Mouse (Mus musculus) retina, embryonic 14.5 days (tissue): ENCODE data around the gene Akirin1.

Source experiments
- DNase-seq: peaks from one replicate; pipeline ENCODE4 v3.0.0-alpha.2; 2015; ENCODE audit warnings: low spot score

The Akirin1 gene

DNA sequence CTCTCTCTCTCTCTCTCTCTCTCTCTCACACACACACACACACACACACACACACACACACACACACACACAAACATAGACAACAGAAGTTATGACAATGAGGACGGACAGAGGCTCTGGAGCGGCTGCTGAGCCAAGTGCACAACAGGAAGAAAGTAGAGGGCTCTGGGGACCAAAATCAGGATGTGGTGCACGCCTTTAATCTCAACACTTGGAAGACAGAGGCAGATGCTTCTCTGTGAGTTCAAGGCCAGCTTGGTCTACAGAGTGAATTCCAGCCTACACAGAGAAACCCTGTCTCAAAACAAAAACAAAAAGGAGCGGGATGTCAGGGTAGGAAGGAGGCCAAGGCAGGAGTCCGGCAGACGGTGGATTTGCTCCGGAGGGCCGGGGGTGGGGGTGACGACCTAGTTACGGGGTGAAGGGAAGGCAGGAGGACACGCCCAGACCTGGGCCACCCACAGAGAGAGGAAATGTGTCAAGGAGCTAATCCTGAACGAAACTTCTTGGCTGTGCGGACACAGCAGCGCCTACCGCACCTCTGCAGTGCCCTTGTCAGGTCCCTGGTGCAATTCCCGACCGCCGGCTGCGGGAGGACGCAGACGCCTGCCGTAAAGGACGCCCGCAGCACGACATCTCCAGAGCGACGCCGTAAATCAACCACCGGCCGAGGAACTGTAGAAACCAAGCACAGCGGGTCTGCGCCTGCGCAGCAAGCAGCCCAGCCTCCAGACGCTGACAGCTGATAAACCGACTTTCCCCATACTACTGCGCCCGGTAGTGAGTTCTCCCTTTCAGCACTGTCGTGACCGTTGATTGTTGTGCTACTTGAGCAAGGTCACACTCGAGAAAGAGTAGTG lies 32.3 kb downstream of the Akirin1 start, which contains the start of gene Ndufs5:
Gene Ndufs5, minus strand, starts transcription at position 629 of the 860 bp plus-strand sequence.
- DNase-seq: peak; percentile 99

DNA sequence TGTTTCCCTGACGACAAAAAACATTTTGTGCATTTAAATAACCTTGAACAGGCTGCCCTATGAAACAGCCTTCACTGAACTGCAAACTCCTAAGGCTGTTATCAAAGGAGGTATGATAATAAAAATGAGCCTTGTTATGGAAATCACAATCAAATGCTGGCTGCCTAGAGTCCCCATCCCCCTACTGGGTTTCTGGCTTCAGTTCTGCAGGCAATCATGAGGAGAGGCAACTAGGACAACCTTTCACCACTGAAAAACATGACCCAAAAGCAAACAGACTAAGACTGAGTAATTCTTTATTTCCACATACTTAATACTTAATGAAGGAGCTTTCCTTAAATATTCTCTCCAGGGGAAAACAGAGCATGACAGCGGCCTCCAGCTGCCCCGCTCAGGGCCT lies 37.7 kb downstream of the Akirin1 start:
- no peak for DNase-seq

DNA sequence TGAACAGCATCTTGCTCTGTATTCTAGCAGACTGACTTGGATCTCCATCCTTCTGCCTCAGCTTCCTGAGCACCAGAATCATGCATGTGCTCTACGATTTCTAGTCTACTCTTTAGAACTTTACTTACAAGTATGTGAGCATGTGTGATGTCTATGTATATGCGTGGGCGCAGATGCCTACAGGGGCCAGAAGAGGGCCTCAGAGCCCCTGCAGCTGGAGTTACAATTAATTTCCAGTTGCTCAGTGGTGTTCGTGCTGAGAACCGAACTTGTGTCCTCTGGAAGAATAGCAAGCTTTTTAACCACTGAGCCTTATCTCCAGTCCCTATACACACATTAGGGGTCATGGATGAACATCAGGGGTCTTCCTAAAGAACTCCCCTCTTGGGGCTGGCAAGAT lies 42.8 kb downstream of the Akirin1 start:
- DNase-seq: no peak

DNA sequence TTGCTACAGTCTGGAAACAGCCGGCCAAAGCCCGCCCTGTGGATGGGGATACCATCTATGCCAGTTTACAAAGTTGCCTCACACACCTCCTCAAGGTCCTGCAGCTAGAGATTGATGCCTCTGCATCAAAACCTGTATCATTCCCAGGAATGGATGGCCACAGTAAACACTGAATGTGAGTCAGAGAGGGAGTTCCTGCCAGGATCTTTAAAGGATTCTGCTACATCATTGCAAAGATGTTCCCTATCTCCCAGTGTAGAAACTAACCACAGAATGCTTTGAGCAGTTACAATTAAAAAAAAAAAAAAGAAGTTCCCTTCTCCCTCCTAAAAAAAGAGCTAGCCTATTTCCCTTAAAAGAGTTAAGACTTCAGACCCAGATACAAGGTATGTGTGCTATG lies 44.8 kb downstream of the Akirin1 start:
- DNase-seq: no peak

DNA sequence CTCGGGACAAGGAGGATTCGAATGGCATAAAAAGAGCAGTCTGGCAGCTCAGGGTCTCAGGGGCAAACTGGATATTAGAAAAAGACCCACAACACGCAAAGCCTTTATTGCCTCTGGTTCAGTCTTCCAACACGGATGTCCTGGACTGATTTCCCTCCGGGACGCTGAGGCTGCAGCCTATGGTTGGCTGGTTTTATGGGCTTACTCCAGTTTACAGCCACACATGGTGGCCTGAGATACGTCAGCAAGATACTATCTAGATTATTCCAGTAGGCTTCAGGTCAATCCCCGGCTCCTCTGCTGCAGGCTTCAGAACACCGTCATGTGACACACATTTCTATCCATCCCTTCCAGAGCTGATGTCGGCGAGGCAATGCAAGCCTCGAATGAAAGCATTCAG lies 56.8 kb downstream of the Akirin1 start:
- no peak for DNase-seq

DNA sequence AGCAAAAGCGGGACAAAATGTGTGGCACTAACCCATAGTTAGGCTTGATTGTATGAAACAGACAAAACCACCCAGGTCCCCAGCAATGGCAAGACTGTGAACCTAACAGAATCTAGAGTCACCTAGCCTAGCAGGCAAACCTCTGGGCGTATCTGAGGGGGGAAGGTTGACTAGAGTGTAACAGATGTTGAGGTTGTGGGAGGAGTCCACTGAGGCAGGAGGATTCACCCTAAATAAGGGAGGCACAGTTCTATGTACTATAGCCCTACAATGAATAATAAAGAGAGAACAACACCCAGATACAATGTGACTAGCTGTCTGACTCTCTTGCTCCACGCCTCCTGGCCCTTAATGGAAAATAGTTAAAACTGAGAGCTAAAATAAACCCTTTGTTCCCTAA lies 58.1 kb downstream of the Akirin1 start:
- no peak for DNase-seq

DNA sequence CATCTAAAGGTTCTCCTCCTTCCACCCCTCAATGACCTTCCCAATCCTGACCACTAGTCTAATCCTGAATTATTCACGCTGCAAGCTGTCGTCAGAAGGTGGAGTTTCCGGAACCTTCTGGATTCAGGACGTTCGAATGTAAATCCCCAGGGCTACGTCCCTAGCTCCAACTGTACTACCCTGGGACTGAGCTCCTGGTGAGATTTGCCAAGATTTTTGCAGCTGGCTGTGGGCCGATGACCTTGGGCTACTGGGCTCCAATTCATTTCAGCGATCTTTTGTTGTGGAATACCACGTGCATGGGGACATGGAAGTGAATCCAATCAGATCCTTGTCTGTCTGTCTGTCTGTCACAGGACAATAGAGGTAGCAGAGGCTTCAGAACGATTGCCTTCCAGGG lies 59.8 kb downstream of the Akirin1 start:
- DNase-seq: no peak

DNA sequence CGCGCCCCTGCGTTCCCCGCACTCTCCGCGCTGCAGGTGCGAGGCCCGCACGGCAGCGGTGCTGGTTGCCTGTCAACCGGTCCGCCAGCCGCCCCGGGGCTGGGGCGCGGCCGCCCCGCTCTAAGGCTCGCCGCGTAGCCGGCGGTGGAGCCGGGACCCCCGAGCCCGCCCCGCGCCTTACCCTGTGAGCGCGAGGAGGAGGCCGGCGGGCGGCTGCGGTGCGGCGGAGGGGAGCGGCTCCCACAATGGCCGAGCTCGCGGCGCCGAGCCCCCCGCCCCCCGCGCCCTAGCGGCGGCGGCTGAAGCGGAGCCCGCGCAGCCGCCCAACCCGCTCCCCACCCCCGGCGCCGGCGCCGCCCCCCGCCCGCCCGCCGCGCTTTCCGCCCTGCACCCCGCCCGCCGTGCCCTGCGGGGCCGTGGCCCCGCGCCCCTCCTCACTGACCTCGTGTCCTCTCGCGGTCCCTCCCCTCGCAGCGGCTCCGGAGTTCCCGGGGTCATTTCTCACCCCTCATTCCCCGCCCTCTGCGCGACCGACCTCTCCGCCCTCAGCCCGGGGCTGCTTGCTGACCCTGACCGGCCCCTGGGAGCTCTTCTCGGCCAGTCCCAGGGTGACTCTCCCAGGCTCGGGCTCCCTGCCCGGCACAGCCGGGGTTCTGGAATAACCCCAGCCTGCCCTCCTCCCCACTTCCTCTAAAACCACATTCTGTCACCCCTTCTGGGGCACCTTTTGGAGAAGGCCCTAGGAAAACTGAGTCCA lies 62.9 kb downstream of the Akirin1 start:
- peak; percentile 71 for DNase-seq

DNA sequence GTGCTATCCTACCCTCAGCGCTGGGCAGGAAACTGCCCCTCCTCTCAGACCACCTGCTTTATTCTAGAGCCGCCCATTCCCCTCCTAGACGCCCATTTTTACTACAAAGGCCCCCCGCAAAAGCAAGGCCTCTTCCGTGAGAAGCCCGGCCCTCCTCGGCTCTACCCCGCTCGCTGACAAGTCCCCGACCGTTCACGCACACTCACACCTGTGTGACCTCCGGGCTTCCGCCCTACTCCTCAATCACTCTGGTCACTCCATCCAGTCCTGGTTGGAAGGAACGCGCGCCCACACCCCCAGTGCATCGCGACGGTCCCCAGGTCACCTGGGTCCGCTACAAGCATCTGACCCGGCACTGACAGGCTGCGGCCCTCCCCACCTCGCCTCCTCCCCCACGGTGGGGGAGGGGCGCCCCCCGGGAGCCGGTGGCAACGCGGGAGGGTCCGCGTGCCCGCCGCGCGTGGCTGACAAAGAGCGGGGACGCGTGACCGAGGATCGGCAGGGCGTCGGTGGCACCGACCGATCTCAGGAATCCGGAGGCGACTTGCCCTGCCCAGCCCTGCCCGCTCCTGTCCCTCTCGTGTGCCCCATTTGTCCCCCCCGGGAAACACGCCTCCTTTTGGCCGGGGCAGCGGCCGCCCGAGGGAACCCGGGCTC lies 63.6 kb downstream of the Akirin1 start:
- peak; percentile 45 for DNase-seq

DNA sequence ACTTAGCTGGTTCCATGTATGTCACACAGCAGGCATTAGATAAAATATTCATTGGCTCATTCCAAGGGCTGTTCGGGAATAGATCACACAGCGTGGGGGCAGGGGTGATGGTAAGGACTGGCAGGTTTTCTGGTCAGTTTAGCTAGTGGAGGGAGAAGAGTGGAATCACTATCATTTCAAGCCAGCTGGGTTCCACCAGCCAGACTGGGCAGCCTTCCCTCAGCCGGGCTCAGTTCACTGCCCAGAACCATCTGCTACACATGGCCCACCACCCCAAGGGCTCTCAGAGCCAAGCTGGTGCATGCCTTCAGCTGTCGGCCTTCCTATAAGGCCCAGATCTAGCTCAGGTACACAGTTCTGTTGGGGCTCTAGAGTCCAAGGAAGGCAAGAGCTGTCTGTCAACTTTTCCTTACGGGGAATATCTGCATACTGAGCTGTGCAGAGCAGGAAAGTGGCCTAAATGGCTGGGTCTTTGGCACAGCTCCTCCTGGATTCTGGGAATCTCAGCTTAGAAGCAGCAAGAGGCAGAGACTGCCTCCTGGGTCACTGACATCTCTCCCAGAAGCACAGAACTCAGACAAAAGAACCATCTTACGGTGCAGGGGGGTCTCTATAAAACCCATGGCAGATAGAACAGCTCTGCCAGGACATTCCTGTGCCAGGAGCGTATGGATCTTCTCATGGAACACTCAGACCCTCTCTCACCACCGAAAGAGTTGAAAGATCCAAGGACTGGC lies 64.5 kb downstream of the Akirin1 start:
- peak; percentile 34 for DNase-seq

DNA sequence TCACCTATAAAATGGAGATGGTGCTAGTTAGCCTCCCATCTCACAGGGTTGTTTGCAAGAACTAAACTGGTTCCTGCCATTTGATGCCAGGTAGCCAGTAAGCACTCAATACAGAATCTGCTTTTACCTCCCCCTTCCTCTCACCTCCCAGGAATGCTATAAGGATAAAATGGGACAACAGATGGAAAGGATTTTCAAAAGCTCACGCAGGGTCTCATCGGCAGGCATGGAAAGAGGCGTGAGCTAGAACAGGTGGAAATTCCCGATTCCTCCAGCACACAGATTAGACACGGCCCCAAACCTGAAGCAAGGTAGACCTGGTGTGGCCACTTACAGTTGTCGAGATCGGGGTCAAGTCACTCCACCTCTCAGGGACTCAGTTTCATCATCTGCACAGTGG lies 65.1 kb downstream of the Akirin1 start:
- no peak for DNase-seq
